Mouse (Mus musculus): ENCODE results near the gene Mipol1.
A peak's percentile ranks its signal among the peaks of the same experiment; 100 is the strongest.

DNA sequence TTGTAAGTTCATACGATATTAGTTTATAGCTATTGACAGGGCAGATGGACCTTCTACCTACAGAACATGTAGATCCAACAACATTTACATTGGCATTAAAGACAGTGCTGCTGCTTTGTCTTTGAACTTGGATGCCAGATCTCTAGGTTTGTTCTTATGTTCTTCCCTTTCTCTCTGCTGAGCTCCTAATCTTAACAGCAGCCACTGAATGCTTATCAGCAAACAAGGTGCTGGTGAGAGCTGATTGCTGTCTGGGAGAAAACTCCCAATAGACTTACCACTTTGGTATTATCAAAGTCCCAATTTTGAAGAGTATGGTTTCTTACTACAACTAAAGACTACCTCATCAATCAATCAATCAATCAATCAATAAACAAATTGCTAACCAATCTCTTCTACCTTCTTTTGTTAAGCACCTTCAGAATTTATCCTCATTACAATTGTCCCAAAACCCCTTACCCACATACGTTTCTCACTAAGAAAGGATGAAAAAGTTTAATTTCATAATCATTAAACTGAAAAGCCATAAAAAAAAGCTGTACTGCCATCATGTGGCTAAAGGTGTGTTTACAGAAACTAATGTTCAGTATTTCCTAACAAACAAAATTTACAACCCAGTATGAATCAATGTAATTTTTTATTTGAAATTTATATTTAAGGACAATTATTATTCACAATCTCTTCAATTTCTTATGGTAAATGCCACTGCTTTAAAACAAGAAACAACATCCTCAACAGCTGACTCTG lies 45.7 kb upstream of the Mipol1 start:
- TF ChIP-seq POLR2A (IDR thresholded peaks at IDR 0.05; ENCODE audit: insufficient read depth, low read depth, low read length) (no peak), CTCF (IDR thresholded peaks at IDR 0.05) (peak; percentile 59), EP300 (IDR thresholded peaks at IDR 0.05; ENCODE audit: insufficient read depth, low read depth, low read length) (no peak)

All from heart, adult 2 months (tissue).